Mouse (Mus musculus) heart, adult 2 months (tissue): ENCODE results near the gene Rrm1.

ENCODE experiments used
- CTCF ChIP-seq: fragments of 200-600 bp; IDR thresholded peaks from 2 replicates; pipeline ENCODE4 v1.8.1; 2022; ENCODE audit warnings: antibody characterized with exemption, mild to moderate bottlenecking, moderate library complexity
- POLR2A ChIP-seq: fragments of 200-500 bp; IDR thresholded peaks from 2 replicates; pipeline ENCODE4 v1.6.1; 2011; ENCODE audit warnings: mild to moderate bottlenecking, low read depth, low read length, control low read depth; ENCODE audit not compliant: insufficient read depth

DNA sequence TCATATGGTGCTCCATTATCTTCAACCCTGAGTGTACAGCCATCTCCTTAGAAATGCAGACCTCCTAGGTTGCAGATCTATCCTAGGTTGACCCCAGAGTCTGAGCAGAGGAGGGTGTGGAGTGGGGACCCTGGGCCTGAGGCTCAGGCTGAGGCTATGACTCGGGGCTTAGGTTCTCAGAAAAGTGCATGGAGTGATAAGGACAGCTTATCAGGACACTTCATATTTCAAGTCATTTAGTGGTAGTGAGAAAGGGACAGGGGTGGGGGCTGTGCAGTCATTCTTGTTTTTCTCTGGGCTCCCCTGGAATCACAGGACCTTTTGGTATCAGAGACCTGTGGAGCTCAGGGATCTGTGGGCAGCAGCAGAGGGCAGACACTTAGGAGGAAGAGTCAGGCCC lies 44.6 kb downstream of the Rrm1 start:
- no peak for TF ChIP-seq CTCF
- TF ChIP-seq POLR2A, result no peak
